Mouse (Mus musculus): Measurements from ENCODE around the gene Gm49630.
"Not testable (repeated sequence)": the region's sequence is repeated elsewhere in the genome, so short reads cannot be mapped to it uniquely, and the experiment has no call there.

Gene Gm49630

GRCm38 (mm10) chr17:7371879-7372278, at the start of gene Gm49630:
Gene Gm49630 (minus strand): TSS chr17:7371979.
- not testable (repeated sequence) for DNase-seq

GRCm38 (mm10) chr17:7420191-7420973, 48.6 kb upstream of the Gm49630 start:
- DNase-seq: peak in 1 of 2 experiments; percentile 3

DNA sequence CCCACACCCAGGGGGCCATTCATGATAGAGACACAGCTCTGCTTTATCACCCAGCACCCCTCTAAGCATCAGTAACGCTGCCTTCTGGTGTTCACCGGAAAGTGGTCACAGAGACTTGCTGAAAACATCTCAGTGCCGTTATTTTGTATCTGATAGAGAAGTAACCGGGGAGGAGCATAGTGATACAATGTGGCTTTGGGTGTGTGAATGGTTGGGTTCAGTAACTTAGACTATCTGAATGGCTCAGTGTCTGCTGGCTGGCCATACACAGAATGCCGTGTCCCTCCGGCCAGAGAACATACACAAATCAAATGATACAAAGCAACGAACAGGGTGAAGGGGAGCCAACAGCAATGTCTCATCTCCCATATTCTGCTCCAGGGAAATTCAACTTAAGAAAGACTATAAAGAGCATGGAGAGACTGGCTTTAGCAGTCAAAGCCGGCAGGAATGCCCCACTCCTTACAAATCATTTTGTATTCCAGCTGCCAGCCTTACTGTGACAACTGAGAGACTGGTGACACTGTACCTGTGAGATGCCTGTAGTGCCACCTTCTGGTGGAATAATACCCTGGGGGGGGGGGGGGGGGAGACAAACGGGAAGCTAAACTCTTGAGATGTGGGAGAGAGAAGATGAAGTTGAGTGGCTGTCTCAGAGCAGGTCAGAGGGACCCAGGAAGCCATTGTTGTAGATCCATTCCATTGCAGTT, 43.0 kb upstream of the Gm49630 start:
- not testable (repeated sequence) for DNase-seq

GRCm38 (mm10) chr17:7413336-7413735, 41.6 kb upstream of the Gm49630 start:
- DNase-seq: not testable (repeated sequence)

DNA sequence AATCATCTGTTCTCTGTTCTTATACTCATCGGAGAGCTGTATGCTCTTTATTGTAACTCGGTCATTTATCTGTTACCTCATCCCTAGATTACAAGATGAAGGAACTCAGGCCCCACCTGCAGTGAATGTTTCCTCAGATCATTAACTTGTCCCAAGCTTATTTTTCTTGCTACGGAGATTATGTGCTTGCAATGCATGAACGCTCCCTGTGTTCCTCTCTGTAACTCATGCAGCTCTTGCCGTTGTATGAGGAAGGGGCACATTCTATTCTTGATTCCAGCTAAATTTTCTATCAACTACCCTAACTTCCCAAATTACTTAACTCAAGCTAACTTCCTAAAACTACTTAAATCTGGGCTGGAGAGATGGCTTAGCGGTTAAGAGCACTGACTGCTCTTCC, 28.0 kb upstream of the Gm49630 start:
- DNase-seq: not testable (repeated sequence)

- not testable (repeated sequence) for DNase-seq
Observed at GRCm38 (mm10) chr17:7398198-7398847, 26.5 kb upstream of the Gm49630 start.

DNA sequence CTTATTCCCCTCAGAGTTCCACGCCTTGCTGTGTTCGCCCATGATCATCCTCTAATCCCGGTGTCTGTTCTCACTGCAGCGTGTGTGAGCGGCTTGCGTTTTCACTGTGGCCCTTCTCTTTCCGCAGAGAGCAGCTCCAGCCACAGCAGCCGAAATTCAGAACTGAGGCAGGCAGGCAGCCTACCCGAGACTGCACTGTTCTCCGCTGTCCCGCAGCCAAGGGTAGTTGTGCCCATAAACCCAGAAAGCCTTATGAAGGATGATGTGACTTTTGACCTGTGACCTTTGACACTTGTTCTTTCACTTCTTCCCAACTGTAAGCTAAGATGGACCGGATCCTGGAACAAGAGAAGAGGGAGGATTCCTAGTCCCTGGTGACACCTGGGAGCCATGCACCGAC, 25.3 kb upstream of the Gm49630 start:
- not testable (repeated sequence) for DNase-seq

- not testable (repeated sequence) for DNase-seq
Observed at GRCm38 (mm10) chr17:7396288-7396687, 24.5 kb upstream of the Gm49630 start.

- not testable (repeated sequence) for DNase-seq
Observed at GRCm38 (mm10) chr17:7395671-7396070, 23.9 kb upstream of the Gm49630 start.

DNA sequence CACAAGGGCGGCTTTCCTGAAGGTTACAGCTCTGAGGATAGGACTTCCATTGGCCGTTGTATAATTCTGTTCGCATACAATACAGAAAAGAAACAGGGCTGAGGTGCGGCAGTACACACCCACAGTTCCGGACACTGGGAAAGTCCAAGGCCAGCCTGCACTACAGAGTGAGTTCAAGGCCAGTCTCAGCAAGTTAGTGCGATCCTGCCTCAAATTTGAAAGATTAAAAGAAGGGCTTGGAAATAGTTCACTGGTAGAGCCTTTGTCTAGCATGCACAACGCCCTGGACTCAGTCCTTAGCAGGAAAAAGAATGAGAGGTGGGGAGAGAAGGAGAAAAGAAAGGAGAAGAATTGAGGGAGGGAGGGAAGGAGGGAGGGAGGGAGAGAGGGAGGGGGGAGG, 23.3 kb upstream of the Gm49630 start:
- DNase-seq: not testable (repeated sequence)

GRCm38 (mm10) chr17:7389898-7390297, 18.1 kb upstream of the Gm49630 start:
- not testable (repeated sequence) for DNase-seq

GRCm38 (mm10) chr17:7388958-7389356, 17.2 kb upstream of the Gm49630 start:
- DNase-seq: not testable (repeated sequence)

DNA sequence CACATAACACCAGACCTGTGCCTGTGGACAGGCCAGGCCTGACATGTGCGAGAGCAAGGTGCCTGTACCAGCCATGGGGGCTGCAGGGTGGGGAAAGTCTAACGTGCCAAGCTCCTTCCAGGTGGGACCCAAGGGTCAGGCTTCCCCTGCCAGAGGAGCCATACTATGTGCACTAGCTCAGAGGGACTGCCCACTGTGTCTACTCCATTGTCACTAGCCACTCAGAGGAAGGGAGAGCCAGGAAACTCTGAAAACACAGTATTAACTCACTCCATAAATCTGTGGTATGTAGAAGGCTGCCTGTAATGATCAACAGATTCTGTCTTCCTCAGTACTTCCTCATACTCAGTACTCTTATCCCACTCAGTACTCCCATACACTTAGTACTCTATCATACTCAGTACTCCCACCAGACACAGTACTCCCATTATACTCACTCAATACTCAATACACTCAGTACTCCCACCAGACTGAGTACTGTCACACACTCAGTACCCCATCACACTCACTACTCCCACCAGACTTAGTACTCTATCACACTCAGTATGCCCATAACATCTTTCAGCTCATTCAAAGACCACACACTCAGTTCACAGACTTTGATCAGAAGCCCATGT, 16.7 kb upstream of the Gm49630 start:
- DNase-seq: not testable (repeated sequence)

DNA sequence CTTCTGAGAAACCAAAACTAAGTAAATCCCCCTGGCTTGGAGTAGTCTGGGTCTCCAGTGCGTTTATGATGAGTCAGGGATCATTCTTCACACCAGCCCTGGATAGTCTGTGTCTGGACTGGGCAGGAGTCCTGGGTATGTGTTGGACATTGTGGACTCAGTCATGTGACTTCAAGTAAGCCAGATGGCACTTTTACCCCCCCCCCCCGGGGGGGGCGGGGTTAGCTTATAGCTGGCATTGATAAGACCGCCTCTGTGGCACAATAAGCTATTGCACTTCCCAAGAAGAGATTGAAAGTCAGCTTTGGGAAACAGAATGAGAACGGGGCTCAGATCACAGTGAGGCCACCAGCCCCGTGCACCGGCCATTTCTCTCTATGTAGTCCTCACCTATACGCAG, 14.2 kb upstream of the Gm49630 start:
- not testable (repeated sequence) for DNase-seq

DNA sequence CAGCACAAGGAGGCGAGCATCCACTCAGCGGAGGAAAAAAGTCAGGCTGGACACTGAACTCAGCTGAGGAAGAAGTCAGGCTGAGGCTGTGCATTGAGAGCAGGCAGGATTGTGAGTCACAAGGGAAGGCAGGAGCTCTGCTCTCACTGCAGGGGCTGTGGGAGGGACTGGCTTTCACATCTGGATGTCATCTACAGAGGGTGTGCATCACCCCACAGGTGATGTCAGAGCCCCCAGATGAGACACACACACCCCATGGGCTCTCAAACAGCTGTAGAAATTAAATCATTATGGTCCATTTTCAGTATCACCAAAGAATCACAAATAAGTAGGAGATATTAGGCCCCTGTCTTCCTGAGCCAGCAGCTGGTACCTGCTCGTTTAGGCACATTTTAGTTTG, 13.6 kb upstream of the Gm49630 start, which contains the start of gene Unc93a2:
Gene Unc93a2, minus strand, starts transcription at position 101 of the 400 bp plus-strand sequence.
- not testable (repeated sequence) for DNase-seq

DNA sequence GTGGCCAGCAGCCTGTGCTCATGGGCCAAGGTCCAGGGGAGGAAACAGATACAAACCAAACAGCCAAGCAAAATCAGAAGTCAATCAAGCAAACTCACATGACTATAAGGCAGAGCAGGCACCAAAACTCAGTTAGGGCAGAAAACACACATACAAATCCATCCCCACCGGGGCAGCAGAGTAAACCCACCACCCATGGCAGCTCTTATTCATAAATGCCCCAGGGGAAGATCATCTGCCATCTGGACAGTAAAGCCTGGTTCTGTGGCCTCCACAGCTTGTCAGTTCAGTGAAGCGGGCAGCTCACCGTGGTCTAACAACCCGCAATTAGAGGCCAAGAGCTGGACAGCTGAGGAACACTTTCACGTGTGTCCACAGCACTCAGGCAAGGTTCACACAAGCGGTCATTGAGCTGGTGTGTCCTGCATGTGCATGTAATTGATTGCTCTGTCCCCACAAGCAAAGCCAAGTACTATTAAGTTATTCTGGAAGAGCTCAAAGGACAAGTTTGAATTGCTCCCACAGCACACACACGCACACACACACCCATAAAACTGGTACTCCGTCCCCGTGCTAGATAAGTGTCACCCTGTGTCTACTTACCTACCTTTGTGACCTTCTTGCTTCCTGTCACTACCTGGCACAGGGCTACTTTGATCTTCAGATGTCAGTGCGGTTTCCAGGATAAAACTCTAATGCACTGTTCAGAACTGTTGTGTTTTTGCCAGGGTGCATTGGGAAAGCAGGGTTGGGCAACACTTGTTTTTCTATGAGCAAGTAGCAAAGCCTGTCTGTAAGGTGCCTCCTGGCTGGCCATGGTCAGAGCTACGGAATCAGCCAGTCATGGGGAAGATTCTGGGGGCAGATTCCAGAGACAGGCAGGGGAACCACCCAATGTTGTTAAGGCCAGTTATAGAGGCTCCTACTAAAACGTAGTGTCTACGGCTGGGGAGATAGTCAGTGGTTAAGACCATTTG, 11.7 kb upstream of the Gm49630 start:
- not testable (repeated sequence) for DNase-seq

DNA sequence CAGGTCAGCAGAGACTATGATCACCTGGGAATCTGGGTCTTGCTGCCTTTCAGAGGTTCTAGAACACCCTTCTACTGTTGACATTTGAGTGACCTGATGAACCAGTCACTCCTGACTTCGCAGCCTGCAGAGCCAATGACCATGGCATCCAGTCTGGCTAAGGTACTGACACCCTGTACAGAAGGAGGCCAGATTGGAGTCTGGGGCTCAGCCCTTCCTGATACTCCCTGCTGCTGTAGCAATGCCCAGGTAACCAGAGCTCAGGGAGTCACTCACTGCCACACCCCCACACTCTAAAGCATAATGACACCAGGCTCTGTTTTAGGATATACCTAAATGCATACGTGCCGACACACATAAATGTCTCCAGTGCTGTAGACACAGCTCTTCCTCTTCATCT, 10.9 kb upstream of the Gm49630 start:
- DNase-seq: not testable (repeated sequence)

- DNase-seq: not testable (repeated sequence)
Observed at GRCm38 (mm10) chr17:7377907-7378306, 6.1 kb upstream of the Gm49630 start.

DNA sequence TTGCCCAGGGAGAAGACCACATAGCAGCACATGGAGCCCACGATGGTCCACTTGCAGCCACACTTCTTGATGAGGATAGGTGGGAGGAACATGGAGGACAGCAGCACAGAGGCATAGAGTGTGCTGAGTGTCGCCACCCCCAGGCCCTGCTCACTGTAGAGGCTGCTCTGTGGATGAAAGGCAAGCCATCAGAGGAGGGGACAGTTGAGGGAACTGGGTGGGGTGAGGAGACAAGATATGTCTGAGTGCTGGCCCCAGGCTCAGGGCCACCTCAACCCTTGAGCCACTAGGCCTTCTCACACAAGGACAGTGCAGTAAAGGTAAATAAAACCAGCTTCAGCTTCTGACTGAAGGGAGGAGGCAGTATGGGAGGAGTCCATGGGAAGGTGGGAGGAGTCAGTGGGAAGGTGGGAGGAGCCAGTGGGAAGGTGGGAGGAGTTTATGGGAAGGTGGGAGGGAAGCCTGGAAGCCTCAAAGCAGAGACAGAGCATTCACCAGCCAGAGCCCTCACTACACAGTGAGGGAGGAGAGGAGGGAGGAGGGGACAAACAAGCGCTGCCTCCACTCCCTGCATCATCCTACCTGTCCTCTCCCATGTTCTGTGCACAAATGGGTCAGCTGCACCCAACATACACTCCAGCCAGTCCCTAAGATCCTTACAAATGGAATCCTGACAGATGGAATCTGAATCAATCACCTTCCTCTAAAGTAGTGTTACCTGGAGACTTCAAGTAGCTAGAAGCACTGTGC, 5.3 kb upstream of the Gm49630 start:
- not testable (repeated sequence) for DNase-seq

DNA sequence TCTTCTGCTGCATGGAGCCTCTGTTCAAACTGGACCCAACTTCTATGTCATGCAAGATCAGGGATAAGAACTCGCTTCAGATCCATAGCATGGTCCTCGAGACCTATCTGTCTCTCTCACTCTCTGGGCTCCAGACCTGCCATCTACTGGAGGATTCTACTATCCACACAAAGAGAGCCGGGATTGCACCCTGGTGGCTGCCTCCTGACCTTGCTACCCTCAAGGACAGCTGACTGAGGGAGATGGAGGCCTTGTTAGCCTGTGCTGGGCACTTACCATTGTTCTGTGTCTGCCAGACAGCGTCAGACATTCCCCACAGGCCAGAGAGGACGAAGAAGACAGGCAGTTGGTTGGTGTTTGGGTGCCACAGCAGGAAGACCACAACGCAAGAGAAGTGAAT, 2.4 kb downstream of the Gm49630 start:
- not testable (repeated sequence) for DNase-seq
